Mouse (Mus musculus) liver, postnatal 0 days (tissue): ENCODE data around the gene Pcgf5.

ENCODE experiments used
- CTCF ChIP-seq: sonication (generic); IDR thresholded peaks from 2 replicates; pipeline ENCODE4 v1.5.1; 2016; ENCODE audit warnings: antibody characterized with exemption, low read depth
- EP300 ChIP-seq: IDR thresholded peaks from 2 replicates; pipeline ENCODE4 v1.6.1; 2016; ENCODE audit warnings: antibody characterized with exemption, low read depth, mild to moderate bottlenecking

DNA sequence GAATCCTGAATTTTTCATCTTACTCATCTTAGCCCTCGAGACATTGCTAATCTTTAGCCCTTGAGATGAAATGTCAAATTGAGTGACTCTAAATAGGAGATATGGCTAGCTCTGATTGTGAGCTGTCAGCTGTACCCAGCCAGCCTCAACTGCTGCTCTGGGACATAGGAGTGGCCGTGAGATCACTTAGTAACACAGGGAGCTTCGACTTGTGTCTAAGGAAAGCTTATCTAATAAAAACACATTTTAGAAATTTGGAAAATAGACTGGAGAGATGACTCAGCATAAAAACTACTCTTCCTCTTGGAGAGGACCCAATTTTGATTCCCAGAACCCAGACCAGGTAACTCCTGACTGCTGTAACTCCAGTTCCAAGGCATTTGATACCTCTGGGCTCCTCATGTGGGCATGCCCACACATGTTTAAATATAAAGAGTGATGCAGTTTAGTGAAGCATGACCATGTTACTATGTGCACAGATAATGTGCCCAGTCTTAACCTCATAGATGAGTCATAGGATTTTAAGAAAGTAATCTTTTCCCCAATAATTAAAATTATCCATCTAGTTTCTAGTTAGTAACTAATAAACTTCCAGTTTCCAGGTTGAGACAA is 103.0 kb downstream of the Pcgf5 start:
- TF ChIP-seq CTCF = no peak
- TF ChIP-seq EP300 = peak; percentile 96
